Mouse (Mus musculus) layer of hippocampus, postnatal 14 days (tissue): ENCODE measurements around the gene Parp11. TPM values are rescaled to one million over a fixed set of nuclear protein-coding genes. Genes with fewer than 3 reads are reported as not detected.

Source experiments
- DNase-seq, 2 experiments: peaks; one replicate each; pipeline ENCODE4 v3.0.0; 2021 to 2022; ENCODE audit warnings: low spot score in 2 of 2, mixed read lengths in 1 of 2
- long read RNA-seq, 2 experiments: library from polyadenylated mRNA; stranded (forward); transcript quantifications; one replicate each; pipeline ENCODE4 v2.0.0; 2021
- total RNA-seq, 2 experiments: library from RNA; stranded (reverse); gene quantifications; 2 replicates each; pipeline ENCODE4 v1.2.3; 2021

The Parp11 gene
- 10 to 100 TPM; 37.0 to 40.1 TPM for total RNA-seq
- long read RNA-seq, experiment 1, partial matches to known transcripts, result 1 of 12 reads
- long read RNA-seq, experiment 1, other reads (novel, unspliced or antisense), result 8 of 12 reads
- long read RNA-seq, experiment 2, partial matches to known transcripts, result 0 of 15 reads
- long read RNA-seq, experiment 2, other reads (novel, unspliced or antisense), result 13 of 15 reads

- peak; percentile 83 to 86 for DNase-seq
Observed at GRCm38 (mm10) chr6:127446436-127446890, at the start of gene Parp11. Parp11 (plus strand) TSS chr6:127446840.

DNA sequence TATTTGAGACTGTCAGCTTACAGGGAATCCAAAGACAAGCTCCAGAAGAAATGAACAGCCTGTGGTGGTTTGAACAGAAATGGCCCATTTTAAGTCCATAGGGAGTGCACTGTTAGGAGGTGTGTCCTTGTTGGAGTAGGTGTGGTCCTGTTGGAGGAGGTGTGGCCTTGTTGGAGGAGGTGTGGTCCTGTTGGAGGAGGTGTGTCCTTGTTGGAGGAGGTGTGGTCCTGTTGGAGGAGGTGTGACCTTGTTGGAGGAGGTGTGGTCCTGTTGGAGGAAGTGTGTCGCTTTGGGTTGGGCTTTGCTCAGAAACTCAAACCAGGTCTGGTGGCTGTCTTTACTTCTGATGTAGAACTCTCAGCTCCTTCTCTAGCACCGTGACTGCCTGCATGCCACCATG lies 48.6 kb upstream of the Parp11 start:
- no peak for DNase-seq

DNA sequence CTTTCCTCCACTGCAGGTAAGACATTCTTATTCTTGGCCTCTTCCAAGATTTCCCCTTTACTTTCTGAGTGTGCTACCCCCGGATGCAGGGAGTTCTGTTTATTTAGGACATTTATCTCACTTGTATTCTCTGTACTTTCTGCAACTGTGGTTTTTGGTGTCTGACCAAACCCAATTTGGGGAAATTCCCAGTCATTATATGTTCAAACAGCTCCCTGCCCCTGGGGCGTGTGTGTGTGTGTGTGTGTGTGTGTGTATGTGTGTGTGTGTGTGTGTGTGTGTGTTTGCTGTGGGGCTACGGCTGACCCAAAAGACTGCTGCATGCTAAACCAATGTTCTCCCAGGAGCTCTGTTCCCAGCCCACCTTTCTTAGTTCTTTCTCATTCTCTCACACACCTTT lies 45.2 kb upstream of the Parp11 start:
- DNase-seq, result no peak

DNA sequence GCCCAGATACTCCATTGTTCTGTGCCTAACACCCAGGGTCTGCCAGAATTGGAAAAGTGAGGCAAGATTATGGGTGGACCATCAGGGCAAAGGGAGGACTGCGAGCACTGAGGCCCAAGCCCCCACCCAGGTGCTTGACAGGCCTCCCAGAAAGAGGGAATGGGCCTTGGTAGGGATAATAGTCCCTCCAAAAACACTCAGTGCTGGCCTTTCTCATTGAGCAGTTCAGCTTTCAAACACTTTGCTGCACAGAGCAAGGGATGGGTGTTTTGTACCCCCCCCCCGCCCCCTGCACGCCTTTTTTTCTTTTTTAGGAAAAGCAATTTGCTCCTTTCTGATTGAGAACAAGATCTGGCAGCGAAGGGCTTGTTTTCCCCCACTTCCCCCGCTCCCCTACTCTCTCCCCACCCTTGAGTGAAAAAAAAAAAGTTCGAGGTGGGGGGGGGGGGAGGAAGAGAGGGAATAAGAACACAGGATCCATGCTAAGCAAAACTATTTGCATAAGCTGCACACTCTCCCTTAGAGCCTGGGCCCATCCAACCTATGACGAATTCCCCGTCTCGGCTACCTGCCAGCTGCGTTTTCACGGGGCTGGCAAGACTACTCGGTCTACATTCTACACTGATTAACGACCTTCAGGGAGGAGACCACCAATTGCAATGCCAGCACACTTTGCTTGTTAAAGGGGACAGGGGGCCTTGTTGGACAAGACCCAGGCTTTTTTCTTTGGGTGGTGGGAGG lies 42.4 kb upstream of the Parp11 start:
- DNase-seq, result peak in 1 of 2 experiments; percentile 57

- DNase-seq, result peak in 1 of 2 experiments; percentile 72
Observed at GRCm38 (mm10) chr6:127405682-127406081, 41.0 kb upstream of the Parp11 start.

GRCm38 (mm10) chr6:127407742-127408141 lies 38.9 kb upstream of the Parp11 start:
- DNase-seq, result no peak

GRCm38 (mm10) chr6:127417525-127418184 lies 29.0 kb upstream of the Parp11 start:
- DNase-seq, result no peak

DNA sequence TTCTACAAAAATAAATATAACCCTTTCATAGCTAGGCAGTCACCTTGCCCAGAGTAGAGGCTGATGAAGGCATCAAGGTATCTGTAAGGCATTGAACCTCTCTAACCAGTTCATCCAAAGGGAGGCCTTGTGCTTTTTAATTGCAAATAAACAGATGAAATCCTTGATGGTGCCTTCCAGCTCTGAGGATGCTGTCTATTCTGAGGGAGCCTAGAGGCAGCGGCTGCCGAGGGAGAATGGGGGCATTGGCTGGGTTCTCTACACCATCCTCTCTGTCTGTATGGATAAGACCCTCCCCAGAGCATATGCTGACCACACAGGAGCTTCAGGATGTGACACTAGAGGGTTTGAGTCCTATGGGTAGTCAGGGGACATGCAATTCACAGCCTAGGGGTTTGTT lies 28.3 kb upstream of the Parp11 start:
- DNase-seq, result no peak

DNA sequence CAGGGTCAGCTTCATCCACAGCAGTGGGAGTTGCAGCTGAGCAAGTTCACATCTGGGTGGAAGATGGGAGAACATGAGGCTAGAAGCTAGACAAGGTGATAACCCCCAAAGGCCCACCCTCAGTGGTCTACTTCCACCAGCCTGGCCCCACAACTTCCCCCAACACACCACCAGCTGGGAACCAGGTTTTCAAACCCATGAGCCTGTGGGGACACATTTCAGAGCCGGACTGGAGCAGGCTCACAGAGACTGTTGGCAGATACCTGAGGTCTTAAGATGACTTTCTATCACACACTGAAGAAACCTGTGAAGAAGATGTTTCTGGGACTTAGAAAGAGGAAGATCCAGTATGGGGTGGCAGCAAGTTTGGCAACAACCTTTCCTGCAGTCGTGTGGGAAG lies 26.5 kb upstream of the Parp11 start:
- DNase-seq, result no peak

DNA sequence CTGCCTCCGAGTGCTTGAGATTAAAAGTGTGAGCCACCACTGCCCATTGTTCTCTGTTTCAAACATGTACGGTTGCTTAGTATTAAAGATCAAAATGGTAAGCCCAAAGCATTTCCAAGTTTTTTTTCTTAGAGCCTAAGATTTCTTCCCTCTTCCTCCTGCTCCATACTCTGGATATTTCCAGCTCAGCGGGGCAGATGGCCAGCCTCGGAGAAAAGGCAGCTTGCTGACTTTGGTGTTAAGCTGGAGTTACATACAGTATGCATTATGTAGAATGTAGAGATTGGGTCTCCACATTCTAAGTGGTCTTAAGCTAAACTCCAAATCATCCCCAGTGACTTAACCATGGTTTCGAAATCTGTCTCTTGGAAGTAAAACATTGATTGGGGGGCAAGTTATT lies 21.5 kb upstream of the Parp11 start:
- no peak for DNase-seq

GRCm38 (mm10) chr6:127430716-127431115 lies 15.9 kb upstream of the Parp11 start:
- DNase-seq, result no peak

- no peak for DNase-seq
Observed at GRCm38 (mm10) chr6:127431196-127431766, 15.4 kb upstream of the Parp11 start.

DNA sequence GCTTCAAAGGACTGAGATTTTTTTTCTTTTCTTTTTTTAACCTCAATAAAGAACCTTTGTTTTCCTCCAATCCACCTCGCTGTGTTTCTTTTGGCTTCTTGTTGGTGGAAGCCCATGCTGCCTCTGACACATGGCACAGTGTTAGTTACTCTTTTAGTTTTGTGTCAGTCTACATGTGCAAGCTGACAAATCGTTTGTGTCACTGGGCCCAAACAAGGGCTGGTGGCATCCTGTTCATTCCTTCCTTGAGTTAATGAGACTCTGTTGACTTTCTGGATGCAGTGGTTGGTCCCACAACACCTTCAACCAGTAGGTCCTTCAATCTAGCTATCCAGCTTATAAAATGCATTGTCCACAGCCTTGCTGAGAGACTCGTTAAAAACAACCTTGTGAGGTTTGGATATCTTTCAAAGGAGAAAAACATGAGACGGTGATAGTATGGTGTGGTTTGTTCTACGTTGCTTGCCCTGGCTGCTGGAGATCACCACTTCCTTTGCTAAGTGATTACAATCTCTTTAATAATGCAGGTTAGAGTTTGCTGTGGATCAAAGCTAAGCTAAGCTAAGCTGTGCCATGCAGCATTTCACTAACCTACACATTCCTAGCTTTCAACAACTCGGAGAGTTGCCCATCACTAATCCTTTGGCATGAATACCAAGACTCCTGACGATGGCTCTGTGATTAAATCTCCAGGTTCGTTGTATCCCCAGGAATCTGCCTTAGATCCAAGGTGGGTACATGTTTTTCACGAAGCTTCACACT lies 12.6 kb upstream of the Parp11 start:
- DNase-seq, result no peak

GRCm38 (mm10) chr6:127434648-127434984 lies 12.0 kb upstream of the Parp11 start:
- DNase-seq, result no peak

DNA sequence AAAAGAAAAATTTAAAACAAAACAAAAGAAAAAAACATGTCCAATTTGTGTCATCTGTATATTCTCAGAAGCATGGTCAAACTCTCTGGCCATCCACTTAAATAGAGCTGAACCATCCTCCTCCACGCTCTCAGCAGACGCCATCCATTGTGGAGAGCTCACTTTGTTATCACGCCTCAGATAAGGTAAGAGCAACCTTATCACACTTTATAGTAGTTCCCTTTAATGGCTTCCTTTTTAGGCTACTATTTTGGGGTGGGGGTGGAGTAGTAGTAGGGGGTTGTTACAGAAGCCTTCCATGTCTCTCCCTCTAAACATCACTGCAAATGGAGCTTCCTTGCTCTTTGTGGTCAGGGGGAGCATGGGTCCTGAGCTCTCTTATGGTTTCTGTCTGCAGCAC lies 7.6 kb upstream of the Parp11 start:
- DNase-seq, result no peak

DNA sequence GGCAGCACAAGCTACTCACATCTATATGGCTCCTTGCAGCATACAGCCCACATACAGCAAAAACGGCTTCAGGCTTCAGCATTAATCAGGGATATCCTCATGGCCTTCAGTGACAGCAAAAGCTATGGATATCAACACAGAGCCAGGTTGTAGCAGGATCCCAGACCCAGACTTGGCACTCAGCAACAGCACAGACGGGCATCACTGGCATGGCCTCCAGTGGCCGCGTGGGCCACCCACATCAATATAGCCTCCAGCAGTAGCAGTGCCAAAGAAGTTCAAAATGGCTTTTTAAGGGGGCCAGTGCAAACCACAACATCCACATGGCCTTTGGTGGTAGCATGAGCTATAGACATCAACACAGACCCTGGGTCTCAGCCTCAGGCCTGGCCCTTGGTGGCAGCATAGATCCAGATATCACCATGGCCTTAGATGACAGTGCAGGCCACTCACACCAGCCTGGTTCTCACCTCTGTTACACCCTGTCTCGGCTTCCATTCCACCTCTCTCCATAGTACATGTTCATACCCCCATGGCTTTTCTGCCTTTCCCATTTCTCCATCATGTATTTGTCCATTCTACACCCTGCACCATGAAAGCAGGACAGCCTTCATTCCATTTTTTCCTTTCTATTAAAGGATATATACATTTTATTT lies 7.0 kb upstream of the Parp11 start:
- DNase-seq, result no peak

DNA sequence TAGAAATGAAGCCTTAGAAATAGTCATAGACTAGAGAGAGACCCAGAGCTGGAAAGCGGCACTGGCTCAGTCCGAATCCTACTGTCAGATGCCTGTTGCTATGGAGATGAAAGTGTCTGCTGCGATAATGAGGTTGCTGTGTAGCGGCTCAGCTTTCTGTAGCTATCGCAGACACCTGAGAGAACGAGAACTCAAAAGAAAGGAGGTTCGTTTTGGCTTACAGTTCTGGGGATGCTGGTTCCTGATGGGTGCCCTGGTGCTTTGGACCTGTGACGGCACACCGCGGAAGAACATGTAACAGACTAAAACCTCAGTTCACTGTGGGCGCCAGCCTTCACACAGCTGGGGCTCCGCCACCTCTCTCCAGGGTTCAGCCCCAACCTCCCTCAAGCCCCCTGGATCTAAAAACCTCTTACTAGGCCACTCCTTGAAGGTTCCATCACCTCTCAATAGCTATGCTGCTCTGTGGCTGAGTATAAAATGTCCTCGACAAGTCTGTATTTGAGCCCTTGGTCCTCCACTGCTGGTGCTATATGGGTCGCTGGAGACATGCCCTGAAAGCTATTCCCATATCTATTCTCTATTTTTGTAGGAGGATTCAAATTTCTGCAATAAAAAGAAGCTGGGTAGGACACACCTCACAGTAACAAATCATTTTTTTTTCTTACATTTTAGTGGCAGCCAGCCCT lies 6.1 kb upstream of the Parp11 start:
- peak; percentile 41 to 60 for DNase-seq

DNA sequence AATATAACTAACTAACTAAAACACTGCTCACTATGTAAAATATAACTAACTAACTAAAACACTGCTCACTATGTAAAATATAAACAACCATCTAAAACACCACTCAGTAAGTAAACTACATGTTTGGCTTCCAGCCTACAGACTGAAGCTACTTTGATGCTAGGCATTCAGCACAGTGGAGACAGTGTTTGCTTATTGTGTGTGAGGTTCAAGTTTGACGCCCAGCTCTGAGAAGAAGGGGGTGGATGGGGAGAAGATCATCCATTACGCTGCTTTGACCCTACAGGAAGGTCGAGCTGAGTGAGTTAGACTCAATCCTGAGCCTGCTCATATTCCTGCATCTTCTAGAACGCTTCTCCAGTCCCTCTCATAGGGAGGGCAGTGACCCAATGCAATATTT lies 4.1 kb upstream of the Parp11 start:
- DNase-seq, result no peak

GRCm38 (mm10) chr6:127443910-127444309 lies 2.7 kb upstream of the Parp11 start:
- DNase-seq, result no peak

DNA sequence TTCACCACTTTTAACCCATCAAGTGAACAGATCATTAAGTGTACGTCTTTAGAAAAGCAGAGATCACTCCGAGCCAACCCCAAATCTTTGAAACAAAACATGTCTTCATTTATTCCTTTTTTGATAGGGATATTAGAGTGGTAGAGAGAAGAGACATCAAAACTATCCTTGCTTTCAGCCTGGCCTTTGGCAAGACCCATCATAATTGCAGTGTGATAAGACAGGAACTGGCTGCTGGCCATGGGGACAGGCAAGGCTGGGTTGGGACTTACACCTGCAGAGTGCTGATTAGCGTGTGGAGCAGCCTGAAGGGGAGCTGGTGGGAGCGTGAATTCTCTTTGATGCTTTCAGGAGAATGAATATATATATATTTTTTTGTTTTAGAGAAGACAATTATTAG lies 2.2 kb upstream of the Parp11 start:
- DNase-seq, result no peak
